Mouse (Mus musculus): Measurements from ENCODE around the gene Fam222b.

The Fam222b gene

DNA sequence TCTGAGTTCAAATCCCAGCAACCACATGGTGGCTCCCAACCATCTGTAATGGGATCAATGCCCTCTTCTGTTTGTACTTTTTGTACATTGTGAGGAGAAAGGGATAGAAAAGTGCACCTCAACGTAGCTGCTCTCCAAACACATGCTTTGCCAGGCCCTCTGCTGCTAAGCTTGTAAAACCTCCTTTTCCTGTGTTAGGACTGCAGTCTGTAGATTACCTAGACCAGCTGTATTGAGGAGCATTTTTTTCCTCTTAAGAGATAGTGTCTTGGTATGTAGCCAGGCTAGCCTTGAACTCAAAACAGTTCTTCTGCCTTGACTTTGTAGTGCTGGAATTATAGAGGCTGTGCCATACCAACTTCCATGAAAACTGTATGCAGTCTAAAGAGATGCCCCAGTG, 41.7 kb downstream of the Fam222b start:
- DNase-seq (ENCODE audit: low spot score): no peak

DNA sequence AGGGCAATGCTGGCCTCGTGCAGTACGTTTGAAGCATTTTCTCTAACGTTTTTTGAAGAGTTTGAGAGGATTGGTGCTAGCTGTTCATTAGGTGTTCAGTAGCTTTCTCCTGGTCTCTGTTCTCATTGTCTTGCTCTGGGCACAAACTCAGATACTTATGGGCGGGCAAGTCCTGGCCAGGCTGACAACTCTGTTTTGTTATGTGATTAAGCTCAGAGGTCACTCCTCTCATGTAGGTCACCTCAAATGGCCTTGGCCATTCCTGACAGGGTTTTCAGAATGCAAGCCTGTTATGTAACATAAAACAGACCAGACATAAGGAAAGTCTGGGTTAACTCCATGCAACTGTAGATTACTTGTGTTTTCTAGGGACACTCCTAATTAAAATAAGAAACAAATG, 43.1 kb downstream of the Fam222b start:
- DNase-seq (ENCODE audit: low spot score): no peak

DNA sequence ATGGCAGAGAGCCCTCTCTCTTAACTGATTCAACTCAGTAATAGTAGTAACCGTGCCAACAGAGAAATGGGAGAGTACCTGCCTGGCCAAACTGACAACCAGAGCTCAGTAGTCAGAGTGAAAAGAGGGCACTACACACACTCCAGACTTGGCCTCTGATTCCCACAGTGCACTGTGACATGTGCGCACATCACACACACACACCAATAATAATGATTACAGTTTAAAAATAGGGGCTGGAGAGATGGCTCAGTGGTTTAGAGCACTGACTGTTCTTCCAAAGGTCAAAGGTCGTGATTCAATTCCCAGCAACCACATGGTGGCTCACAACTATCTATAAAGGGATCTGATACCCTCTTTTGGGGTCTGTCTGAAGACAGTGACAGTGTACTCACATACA, 43.6 kb downstream of the Fam222b start:
- no peak for DNase-seq (ENCODE audit: low spot score)

DNA sequence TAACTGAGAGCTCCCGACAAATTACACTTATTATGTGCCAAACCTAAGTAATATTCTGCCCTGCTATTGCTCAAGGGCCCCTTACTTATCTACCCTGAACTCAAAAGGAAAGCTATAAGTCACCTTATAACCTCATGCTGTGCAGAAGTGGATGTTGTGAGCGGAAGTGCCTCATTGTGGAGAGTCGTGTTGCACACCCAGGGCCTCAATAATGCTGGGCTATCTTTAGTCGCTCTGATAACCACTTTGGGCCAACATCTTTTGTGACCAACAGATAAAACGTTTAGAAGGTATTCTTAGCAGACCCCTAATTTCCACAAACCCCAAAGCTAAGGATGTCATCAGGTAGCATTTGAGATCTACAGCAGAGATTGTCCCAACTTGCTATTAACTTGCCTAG, 46.2 kb downstream of the Fam222b start:
- no peak for DNase-seq (ENCODE audit: low spot score)

DNA sequence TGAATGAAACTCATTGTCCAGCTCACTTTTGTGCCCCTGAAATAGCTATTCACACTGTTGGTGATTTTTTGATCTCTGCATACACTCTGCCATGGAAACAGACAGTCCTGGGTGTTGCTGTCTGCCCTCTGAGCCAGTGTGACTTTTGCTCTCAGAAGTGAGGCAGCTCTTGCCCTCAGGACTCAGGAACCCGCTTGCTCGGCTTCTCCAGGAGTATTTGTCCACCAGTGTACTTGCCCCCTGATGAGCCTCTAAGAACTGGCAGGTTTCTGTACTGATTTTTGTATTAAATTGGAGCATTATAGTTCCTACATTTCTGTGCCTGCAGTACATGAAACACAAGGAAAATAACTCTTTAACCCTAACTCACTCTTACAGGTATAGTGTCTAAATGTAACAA, 49.1 kb downstream of the Fam222b start:
- no peak for DNase-seq (ENCODE audit: low spot score)

DNA sequence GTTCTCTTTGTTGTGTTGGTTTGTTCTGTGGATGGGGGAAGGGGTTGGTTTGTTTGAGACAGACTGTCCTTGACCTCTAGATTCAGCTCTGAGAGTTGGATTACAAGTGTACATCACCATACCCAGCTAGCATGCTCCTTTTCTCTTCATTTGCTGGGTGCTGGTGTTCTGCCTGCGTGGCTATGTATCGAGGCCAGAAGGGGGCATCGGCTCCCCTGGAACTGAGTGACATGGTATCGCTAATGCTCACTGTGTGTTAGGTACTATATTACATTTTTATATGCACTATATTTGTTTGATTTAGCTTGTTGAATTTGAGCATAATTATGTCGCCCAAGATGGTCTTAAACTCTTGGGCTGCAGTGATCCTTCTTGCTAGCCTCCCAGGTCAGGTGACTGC, 51.7 kb downstream of the Fam222b start:
- DNase-seq (ENCODE audit: low spot score): no peak

DNA sequence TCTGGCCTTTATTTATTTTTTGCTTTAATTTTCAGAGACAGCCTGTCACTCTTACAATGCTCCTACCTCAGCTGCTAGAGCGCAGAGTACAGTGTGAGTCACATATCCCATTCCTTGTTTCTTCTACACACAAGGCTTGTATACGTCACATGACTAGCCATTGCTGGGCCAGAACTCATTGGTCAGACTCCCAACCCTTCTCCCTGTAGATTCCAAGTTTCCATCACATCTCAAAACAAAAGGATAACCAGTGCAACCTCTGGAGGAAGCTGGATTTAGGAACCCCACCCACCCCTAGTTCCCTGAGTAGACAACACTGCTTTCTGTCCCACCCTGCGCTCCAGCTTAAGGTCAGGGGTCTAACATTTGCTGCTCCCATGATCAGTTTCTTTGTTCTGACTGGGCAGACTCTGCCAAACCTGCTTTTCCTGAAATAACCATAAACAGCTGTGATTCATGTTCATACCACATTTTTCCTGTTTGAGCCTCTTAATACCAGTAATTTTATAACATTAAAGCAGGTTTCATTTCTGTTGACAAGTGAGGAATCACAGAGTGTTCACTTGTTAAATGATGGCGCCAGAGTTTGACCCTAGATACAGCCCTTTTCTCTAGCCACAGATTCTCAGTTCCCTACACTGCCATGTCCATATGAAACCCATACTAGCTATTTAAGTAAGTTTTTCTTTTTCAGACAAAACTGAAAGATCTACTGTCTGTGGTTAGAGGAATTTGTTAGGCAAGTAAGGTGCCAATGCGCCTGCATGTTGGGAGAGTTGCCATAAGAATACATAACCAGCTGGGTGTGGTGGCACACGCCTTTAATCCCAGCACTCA, 52.5 kb downstream of the Fam222b start:
- DNase-seq (ENCODE audit: low spot score): no peak

DNA sequence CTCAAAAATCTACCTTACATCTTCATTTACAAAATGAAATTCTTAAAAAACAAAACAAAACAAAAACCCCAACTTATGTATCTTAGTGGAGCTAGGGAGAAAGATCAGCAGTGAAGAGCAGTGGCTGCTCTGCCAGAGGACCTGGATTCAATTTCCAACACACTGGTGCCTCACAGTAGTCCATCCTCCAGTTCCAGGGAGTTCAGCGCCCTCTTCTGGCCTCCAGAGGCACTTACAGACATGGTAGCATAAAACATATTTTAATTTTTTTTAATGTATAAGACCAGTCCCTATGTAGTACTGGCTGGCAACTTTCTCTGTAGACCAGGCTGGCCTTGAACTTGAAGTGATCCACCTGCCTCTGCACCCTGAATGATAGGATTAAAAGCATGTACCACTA, 56.7 kb downstream of the Fam222b start:
- no peak for DNase-seq (ENCODE audit: low spot score)

DNA sequence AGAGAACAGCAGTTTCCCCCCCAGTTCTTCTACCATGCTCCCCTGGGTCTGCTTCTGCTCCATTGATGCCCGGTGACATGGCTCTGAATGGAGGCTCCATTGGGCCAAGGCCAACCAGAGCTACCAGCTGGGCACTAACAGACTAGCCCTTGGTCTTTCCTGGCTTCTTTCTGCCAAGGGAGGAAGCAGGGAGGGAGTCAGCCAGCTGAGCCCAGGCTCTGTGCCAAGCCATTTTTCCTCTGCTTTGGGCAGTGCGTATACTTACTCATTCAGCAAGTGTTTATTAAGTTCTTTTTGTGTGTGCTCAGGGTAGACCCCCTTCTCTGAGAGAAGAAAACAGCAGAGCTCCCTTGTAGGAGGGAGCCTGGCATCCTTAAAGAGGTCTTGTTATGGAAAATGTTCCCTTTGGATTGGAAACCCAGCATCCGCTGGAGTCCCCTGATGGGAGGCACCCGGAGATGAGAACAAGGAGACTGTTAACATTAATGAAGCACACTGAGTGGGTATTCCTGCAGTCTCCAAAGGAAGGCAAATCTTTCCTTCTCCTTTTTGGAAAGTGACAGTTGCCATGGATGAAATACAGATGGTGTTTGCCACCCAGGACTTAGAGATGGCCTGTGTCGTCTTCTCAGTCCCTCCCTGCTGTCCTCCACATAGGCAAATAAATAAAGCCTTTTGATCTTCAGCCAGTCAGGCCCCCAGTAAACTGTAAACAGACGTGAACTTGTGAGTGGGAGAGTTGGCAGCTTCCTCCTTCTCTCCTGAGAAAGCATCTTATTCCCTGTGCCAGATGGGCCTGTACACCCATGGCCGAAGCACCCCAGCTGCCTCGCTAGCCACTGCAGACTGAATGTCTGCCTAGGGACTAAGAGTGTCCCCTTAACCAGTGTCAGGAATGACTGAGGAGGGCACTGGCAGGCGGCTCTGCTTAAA, 58.1 kb downstream of the Fam222b start:
- DNase-seq (ENCODE audit: low spot score): peak; percentile 82

DNA sequence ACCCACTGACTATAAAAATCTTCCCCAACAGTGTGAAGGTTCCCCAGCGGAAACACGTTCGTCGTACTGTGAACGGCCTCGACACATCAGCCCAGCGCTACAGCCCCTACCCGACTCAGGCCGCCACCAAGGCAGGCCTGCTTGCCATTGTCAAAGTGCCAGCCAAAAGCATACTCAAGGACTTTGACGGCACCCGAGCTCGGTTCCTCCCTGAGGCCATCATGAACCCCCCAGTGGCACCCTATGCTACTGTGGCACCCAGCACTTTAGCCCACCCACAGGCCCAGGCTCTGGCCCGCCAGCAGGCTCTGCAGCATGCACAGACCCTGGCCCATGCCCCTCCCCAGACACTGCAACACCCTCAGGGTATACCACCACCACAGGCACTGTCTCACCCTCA, 59.3 kb downstream of the Fam222b start:
- no peak for DNase-seq (ENCODE audit: low spot score)

DNA sequence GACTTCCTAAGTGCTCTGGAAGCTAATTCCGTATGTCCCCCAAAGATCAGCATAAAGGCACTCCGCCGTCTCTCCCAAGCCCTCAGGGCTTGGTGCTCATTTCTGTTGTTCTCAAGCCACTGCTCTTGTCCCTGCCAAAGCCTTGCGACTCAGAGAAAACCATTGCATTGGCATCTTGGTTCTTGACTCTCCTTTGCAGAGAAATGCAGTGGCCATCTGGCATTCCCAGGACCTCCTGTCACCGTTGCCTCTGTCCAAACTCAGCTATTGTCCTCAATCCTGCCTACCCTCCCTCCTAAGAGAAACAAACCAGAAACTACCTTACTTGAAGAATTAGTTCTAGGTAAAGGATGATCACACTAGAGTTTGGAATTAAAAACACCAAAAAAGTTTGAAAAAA, 61.2 kb downstream of the Fam222b start:
- DNase-seq (ENCODE audit: low spot score): no peak

DNA sequence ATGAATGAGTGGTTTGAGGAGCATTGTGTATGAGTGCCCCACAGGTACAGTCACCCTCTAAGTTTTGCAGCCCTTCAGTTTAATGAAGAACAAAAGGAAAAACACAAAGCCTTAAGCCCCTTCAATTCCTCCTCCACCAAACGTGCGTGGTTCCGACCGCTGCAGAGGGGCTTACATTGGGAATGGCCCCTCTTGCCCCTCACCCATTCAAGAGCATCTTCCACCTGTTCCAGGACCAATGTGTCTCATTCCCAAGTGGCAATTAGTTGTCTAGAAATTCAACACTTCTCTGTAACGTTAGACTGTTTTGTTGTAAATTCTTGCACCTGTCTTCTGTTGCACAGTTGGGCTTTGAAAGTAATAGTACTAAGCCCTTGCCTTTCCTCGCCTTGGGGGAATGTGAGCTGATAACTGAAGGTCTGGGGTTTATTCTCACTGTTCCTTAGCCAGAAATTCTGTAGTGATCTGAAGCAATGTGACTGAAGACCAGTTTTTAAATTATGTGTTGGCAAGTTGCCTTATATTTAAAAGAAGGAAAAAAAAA, 61.8 kb downstream of the Fam222b start:
- DNase-seq (ENCODE audit: low spot score): no peak

DNA sequence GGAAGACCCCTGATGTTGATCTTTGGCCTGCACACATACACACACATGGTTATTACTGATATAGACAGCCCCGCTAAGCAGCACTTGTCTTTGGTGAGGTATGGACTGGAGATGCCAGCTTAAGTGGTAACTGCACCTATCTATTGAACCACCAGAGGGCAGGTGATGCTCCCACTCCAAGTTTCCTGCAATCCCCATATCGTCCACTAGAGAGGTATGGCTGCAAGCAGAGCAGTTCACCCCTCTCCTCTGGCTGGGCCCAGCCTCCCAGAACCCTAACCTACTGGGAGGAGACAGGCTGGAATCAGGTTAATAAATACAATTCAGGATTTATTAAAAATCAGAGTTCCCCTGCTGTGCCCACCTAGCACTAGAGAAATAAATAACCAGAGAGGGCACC, 64.6 kb downstream of the Fam222b start:
- peak; percentile 78 for DNase-seq (ENCODE audit: low spot score)

DNA sequence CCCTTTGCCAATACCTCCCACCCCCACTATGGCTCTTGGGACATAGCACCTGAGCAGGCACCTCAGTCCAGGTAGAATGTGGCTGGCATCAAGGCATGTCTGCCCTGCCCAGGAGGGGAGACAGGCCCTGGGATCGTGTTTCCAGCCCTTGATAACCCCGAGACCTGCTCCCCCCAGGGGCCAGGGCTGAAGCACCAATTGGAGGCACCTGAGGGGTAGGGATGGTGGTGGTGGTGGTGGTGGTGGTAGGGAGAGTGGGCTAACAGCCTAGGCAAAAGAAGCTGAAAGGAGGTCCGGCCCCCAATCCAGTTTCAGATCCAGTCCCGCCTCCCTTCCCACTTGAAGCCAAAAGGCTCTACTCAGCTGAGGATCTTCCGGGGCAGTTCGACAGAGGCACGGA, 65.1 kb downstream of the Fam222b start:
- DNase-seq (ENCODE audit: low spot score): no peak

DNA sequence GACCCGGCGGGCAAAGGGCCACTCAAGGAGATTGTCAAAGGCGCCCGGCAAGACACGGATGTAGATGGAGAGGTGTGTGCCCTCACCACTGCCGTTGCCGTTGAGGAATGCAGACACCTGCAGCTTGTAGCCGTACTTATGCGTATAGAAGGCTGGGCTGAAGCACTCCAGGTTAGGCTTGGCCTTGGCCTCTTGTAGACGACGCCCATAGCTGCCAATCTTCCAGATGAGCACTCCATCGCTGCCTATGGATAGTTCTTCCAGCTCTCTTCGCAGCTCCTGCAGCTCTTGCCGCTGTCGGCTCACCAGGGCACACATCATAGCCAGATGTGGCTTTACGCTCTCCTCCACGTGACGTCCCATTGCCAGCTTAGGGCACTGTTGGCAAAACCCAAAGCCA, 65.7 kb downstream of the Fam222b start:
- DNase-seq (ENCODE audit: low spot score): no peak

DNA sequence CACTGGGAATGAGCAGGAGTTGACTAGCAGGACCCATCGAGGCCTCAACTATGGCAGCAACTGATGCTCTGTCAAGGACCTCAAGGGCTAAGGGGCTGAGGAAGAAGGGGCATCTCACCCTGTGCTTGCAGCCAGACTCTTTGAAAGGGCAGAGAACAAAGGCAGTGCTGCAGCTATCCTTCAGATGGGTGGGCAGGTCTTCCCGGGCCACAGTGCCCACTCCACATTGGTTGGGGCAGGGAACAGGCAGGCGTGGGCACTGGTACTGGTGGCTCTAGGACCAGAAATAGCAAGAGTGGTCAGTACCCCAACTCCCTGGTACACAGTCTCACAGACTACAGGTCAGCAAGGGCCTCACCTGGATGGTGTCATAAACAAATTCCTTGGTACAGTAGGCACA, 66.2 kb downstream of the Fam222b start:
- no peak for DNase-seq (ENCODE audit: low spot score)

DNA sequence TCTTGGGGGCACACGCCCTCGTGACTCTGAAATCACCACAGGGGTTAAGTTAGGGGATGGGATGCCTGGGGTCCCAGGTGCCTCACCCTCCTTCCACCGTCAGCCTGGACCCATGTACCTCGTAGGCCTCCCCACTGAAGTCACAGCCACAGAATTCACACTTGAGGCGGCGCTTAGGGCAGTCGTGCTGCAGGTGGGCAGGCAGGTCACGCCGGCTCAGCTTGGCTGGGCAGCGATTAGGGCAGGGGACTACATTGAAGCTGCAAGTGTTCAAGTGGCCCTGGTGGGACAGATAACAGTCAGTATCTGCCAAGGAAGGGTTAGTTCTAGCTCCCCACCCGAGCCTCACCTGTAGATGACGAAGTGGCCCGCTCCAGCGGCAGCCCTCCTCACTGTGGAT, 66.7 kb downstream of the Fam222b start:
- DNase-seq (ENCODE audit: low spot score): no peak

DNA sequence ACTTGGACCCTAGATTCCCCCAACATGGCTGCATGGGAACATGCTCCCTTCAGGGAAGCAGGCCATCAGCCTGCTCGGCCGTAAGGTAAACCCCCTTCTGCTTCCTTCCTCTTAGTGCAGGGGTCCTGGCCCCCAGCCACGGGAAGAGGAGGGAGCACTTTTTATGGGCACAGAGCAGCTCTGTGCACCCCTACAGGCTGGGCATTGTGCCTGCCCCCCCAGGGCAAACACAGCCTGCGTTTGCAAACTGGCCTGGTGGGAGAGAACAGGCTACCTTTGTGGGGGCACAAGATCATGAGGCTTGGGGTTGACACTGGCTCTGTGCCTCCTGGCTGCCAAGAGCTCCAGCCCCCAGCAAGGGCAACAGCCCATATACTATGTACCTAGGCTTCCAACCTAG, 67.5 kb downstream of the Fam222b start:
- no peak for DNase-seq (ENCODE audit: low spot score)

DNA sequence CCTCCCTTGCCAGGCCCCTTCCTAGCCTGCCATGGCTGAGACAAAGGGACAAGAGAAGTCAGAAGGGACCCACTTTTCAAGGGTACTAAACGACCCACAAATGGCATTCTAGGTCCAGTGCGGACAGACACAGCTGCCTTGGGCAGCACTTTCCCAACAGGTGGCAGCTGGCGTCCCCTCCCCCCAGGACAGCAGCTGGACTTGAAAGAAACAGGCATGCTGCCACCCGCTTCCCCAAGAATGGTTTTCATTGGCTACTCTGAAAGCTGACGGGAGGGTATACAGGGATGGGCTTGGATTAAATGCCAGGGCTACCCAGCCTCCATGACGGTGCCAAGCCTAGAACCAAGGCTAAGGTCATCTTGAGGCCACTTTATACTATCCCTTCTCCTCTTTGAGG, 68.0 kb downstream of the Fam222b start:
- DNase-seq (ENCODE audit: low spot score): no peak

DNA sequence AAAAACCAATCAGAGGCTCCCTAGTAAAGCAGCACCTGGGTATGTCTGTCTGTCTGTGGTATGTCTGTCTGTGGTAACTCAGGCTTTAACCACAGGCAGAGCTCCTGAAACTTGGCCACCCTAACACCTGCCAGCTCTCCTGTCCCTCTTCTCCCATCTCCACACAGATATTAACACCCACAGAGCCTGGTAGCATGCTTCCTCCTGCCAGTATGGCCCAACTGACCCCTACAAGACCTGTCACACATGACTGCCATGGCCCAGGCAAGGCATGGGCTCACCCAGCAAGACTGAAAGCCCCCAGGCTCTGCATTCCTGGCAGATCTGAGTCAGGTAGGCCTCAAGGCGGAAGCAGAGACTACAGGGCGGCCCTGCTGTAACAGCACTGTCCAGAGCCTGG, 68.6 kb downstream of the Fam222b start:
- DNase-seq (ENCODE audit: low spot score): no peak

DNA sequence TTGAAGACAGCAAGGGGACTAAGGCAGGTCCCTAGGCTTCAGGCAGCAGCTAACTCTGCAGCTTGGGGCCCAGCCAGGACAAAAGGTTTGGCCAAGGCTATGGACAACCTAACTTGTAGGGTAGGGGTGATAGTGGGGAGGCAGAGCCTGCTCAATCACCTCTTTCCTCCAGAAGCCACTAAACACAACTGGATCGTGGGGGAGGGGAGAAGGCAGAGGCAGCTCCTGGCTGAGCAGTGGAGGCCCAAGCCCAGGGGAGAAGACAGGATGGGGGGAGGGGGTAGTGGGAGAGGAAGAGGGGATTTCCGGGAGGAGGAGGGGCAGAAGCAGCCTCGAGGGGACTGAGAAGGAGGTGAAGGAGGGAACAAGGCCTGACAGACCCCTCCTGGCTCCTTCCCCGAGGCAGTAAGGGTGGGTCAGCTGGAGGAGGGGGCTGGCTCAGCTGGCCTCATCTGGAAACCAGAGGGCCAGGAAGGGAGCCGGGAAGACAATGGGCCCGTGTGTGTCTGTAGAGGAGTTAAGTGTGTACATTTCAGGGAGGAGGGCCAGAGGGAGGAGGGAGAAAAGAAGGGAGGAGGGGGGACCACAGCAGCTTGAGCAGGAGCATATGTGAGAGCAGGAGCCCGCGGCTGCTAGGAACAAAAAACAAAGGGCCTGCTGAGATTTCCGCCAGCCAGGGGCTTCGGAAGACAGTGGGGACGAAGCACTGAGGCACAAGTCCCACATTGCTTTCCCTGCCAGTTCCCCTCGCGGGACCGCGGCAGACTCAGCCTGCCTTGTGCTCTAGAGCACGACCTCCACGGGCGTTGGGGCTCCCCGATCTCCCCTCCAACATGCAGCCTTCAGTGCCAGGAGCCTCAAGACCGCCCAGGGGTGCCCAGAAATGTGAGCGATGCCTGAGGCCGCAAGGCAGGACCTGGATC, 69.5 kb downstream of the Fam222b start:
- DNase-seq (ENCODE audit: low spot score): no peak

DNA sequence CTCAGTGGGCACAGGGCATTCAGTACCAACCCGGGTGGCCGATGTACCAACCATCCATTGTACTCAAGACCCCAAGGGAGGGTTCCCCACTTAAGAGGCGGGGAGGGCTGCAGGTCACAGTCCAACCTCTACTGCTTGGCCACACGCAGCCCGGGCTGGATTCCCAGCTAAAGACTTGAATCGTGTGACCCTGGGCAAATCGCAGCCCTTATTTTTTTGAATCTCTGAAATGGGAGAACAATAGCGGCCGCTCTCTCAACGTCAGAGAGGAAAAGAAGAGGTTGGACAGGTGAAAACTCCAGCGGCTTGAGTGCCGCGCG, 70.1 kb downstream of the Fam222b start:
- no peak for DNase-seq (ENCODE audit: low spot score)
